Mouse (Mus musculus) stomach, postnatal 0 days (tissue): ENCODE data around the gene Nop10. TPM values are rescaled to one million over a fixed set of nuclear protein-coding genes. Genes with fewer than 3 reads are reported as not detected.

ENCODE experiments used
- ATAC-seq: fragments of 200-750 bp; cut with Nextera tagmentation; 2 replicates; pipeline ENCODE4 v1.8.0; 2017; ENCODE audit not compliant: low FRiP score, low TSS enrichment
- DNase-seq: peaks from one replicate; pipeline ENCODE4 v3.0.0-alpha.2; 2016; ENCODE audit warnings: low spot score
- H3K27ac ChIP-seq: fragments of 300-500 bp; sonication (generic); replicated peaks from 2 replicates; pipeline ENCODE4 v1.5.1; 2014; ENCODE audit warnings: mild to moderate bottlenecking, control low read depth
- H3K27me3 ChIP-seq: fragments of 300-500 bp; sonication (generic); 2 replicates; pipeline ENCODE4 v1.6.1; 2014; ENCODE audit warnings: low read length; ENCODE audit not compliant: control insufficient read depth, insufficient read depth
- H3K36me3 ChIP-seq: fragments of 300-500 bp; sonication (generic); 2 replicates; pipeline ENCODE4 v1.6.1; 2014; ENCODE audit warnings: low read length, mixed read lengths; ENCODE audit not compliant: control insufficient read depth, insufficient read depth
- H3K4me1 ChIP-seq: fragments of 300-500 bp; sonication (generic); replicated peaks from 2 replicates; pipeline ENCODE4 v1.6.1; 2014; ENCODE audit warnings: antibody characterized with exemption; ENCODE audit not compliant: control insufficient read depth, insufficient read depth
- H3K4me2 ChIP-seq: fragments of 300-500 bp; sonication (generic); replicated peaks from 2 replicates; pipeline ENCODE4 v1.6.1; 2014; ENCODE audit warnings: low read depth, mild to moderate bottlenecking, control low read depth, moderate library complexity
- H3K4me3 ChIP-seq: fragments of 300-500 bp; sonication (generic); 2 replicates; pipeline ENCODE4 v1.5.1; 2014; ENCODE audit warnings: low read depth, low read length, control low read depth
- H3K9ac ChIP-seq: fragments of 300-500 bp; sonication (generic); 2 replicates; pipeline ENCODE4 v1.6.1; 2014; ENCODE audit warnings: mild to moderate bottlenecking, low read length, control low read depth, mixed read lengths
- H3K9me3 ChIP-seq: fragments of 300-500 bp; sonication (generic); 2 replicates; pipeline ENCODE4 v1.6.1; 2016; ENCODE audit warnings: low read length; ENCODE audit not compliant: control insufficient read depth
- CTCF ChIP-seq: IDR thresholded peaks from 2 replicates; pipeline ENCODE4 v1.5.1; 2016; ENCODE audit warnings: antibody characterized with exemption, low read depth, mild to moderate bottlenecking, moderate library complexity
- EP300 ChIP-seq: optimal IDR thresholded peaks from 2 replicates; pipeline ENCODE3; 2016; ENCODE audit warnings: antibody characterized with exemption
- WGBS: fragments of 180-500 bp; shearing (Covaris S2); extraction: QIAGEN DNeasy Blood & Tissue Kit; methylation state at CpG from one replicate; pipeline ENCODE4 v1.1.7; 2014; 5-methylcytosine and 5-hydroxymethylcytosine counted together
- polyA plus RNA-seq: library from polyadenylated mRNA; unstranded; fragments of >200 nt; fragmentation: Nextera tagmentation; extraction: Ambion mirVana; gene quantifications from 2 replicates; pipeline ENCODE4 v1.2.1, GENCODE M21; 2015

Gene Nop10
- polyA plus RNA-seq, 1 experiment from 2014 or later: 172 TPM

DNA sequence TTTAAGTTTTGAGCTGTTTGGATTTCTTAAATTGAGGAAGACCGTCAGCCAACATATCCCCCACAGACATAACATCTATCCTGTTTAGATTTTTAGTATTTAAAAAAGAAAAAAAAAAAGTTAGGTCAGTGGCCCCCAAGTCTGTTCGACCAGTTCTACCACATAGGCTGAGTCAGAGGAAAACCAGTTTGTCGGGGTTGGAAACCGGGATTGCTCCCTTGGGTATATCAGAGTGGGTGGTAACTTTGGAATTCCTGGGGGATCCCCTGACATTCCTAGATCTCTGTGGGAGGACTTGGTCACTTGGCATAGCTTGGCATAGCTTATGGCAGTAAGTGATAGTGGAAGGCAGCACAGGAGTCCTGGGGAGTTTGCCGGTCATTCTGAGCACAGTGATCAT, 16.4 kb upstream of the Nop10 start:
- no peaks in the 10 kb centered on the region for H3K9me3 ChIP-seq
- H3K27me3 ChIP-seq: no peaks in the 10 kb centered on the region
- ATAC-seq: 0 out of 2 replicates have a peak, but pooled peaks have one; percentile 27
- TF ChIP-seq EP300 (peak; percentile 64), CTCF (no peak)
- WGBS: 61% methylated on average over 5 of the region's 5 CpGs
- peaks cover 4% of the 10 kb centered on the region; the same call in 1 of the 2 replicates for H3K36me3 ChIP-seq
- H3K9ac ChIP-seq: no peak overlapping the region
- H3K4me3 ChIP-seq: no peak overlapping the region
- peak; percentile 71 for DNase-seq
- no peak overlapping the region for H3K4me2 ChIP-seq
- peak overlapping the region; percentile 67 for H3K27ac ChIP-seq
- H3K4me1 ChIP-seq: no peaks in the 10 kb centered on the region

DNA sequence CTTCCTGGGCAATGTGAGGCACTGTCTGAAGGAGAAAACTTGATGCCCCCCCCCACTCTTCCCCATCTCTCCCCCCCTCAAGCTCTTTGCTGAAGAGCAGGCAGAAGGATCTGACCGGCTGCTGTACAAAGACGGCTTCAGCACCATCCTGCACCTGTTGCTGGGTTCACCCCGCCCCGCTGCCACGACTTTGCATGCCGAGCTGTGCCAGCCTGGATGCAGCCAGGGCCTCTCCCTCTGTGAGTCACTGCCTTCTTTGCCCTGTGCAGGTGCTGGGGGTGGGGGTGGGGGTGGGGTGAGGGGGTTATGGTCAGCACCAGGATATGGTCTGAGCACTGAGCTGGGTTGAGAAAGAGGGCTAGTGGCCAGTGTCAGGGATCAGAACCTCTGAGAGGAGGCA, 15.5 kb upstream of the Nop10 start:
- Histone ChIP-seq H3K4me3 (no peak overlapping the region), H3K36me3 (peaks cover 4% of the 10 kb centered on the region; the same call in 1 of the 2 replicates), H3K27me3 (no peaks in the 10 kb centered on the region), H3K27ac (peak overlapping the region; percentile 67; the same call in 1 of the 2 replicates), H3K9ac (no peak overlapping the region), H3K4me2 (no peak overlapping the region), H3K9me3 (no peaks in the 10 kb centered on the region), H3K4me1 (no peaks in the 10 kb centered on the region)
- peak; percentile 56; the same call in 1 of the 2 replicates for ATAC-seq
- DNase-seq: peak; percentile 70
- WGBS: 50% methylated on average over 6 of the region's 6 CpGs
- TF ChIP-seq CTCF (no peak), EP300 (no peak)

GRCm38 (mm10) chr2:112247323-112247722, 14.4 kb upstream of the Nop10 start:
- Histone ChIP-seq H3K4me2 (no peak overlapping the region), H3K36me3 (peaks cover 4% of the 10 kb centered on the region; the same call in 1 of the 2 replicates), H3K9me3 (no peaks in the 10 kb centered on the region), H3K4me3 (no peak overlapping the region), H3K27ac (no peak overlapping the region), H3K27me3 (no peaks in the 10 kb centered on the region), H3K4me1 (no peaks in the 10 kb centered on the region), H3K9ac (no peak overlapping the region)
- no peak for DNase-seq
- TF ChIP-seq EP300: no peak
- TF ChIP-seq CTCF: no peak
- 78% methylated on average over 10 of the region's 10 CpGs for WGBS
- ATAC-seq: no peak

DNA sequence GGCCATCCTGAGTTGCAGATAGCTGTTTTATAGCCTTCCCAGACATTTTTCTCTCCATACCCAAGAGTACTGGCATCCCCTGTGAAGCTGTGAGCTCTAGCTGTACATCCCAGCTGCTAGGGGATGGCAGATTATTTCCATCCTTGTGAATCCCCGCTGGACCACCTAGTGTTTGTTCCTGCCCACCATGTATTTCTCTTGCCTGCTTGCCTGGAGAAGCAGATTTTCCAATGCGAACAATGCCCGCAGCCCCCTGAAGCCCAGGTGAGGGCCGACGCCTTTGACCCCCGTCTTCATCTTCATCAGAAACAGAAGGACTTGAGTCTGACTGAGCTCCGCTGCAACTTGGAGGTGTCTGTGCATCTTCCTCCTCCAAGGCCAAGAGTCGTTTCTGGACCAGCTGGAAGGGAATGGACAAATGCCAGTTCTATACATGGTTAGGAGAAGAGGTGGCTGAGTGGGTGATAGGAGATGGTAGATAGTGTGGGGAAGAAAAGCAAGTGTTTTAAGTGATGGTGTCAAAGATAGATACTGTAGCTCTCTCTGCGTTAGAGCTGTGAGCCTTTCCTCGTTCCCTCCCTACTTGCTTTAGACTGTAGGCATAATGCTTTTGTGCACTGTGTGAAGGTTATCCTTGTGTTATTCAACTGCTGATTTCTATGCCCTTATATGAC, 11.8 kb upstream of the Nop10 start:
- 86% methylated on average over 10 of the region's 10 CpGs for WGBS
- TF ChIP-seq EP300 (no peak), CTCF (no peak)
- Histone ChIP-seq H3K4me1 (no peaks in the 10 kb centered on the region), H3K9ac (no peak overlapping the region), H3K27me3 (no peaks in the 10 kb centered on the region), H3K9me3 (no peaks in the 10 kb centered on the region), H3K4me3 (no peak overlapping the region), H3K4me2 (no peak overlapping the region), H3K27ac (no peak overlapping the region), H3K36me3 (peaks cover 4% of the 10 kb centered on the region; the same call in 1 of the 2 replicates)
- ATAC-seq (no peak), DNase-seq (no peak)

GRCm38 (mm10) chr2:112254675-112255515, 6.8 kb upstream of the Nop10 start:
- no peak overlapping the region for H3K4me3 ChIP-seq
- no peak overlapping the region for H3K4me2 ChIP-seq
- H3K27ac ChIP-seq: no peak overlapping the region
- H3K27me3 ChIP-seq: no peaks in the 10 kb centered on the region
- 45% methylated on average over 7 of the region's 7 CpGs for WGBS
- no peaks in the 10 kb centered on the region for H3K36me3 ChIP-seq
- TF ChIP-seq CTCF: no peak
- no peak for TF ChIP-seq EP300
- DNase-seq (no peak), ATAC-seq (peak; percentile 64; the same call in 1 of the 2 replicates)
- no peak overlapping the region for H3K9ac ChIP-seq
- H3K9me3 ChIP-seq: no peaks in the 10 kb centered on the region
- no peaks in the 10 kb centered on the region for H3K4me1 ChIP-seq
